ENCODE assay signal across 8 mouse cellular contexts in the genomic region with DNA sequence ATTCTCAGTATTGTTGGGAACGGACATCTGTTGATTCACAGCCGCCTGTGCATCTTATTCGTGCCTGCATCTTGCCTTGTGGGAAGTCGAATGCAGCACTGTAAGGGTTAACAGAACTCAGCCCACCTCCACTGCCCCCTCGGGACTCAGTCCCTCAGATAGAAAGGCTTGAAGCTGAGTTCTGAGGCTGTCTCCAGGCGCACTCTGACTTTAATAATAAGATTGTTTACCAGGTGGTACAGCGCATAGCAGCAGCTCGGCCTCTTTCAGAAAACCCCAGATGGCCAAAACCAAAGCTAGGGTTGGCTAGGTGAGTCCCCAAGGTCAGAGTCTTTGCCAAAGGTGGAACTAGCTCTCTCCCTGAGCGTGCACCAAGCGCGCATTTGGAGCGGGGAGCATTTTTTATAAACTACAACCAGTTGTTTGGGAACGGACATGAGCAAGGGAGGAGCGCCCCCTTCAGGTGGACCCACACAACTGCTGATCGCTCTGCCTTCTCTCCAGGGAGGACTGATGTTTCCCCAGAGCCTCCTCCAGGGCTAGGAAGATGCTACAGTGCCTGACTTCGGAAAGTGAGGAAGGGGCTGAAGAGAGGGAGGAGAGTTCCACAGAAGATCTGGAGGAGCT. TPM values are rescaled to one million over a fixed set of nuclear protein-coding genes. Genes with fewer than 3 reads are reported as not detected.
A peak's percentile ranks its signal among the peaks of the same experiment; 100 is the strongest.
DNase-seq lines count a peak whose midpoint lies in the region; ATAC-seq and TF ChIP-seq lines count a peak whose summit lies in the region.

A gene (plus strand): TSS at position 548 of the 627 bp plus-strand sequence.

- no peaks in the 10 kb centered on the region for H3K9me3 ChIP-seq in ES-Bruce4 (replicated peaks; ENCODE audit: control insufficient read depth, insufficient read depth, low read length, poor library complexity, severe bottlenecking)
- H3K9me3 ChIP-seq in embryonic facial prominence, embryonic 10.5 days, result no peaks in the 10 kb centered on the region
- H3K9me3 ChIP-seq in lung, postnatal 0 days (ENCODE audit: low read length), result no peaks in the 10 kb centered on the region

- H3K9ac ChIP-seq in ES-Bruce4 (ENCODE audit: low read depth, poor library complexity, severe bottlenecking), result peak within 1 kb of the TSS; percentile 20; the same call in 1 of the 2 replicates
- no peak within 1 kb of the TSS for H3K9ac ChIP-seq in lung, postnatal 0 days (replicated peaks; ENCODE audit: low read depth)

- no peaks in the 10 kb centered on the region for H3K27me3 ChIP-seq in ES-Bruce4 (ENCODE audit: control insufficient read depth, insufficient read depth, low read length, poor library complexity, severe bottlenecking)
- H3K27me3 ChIP-seq in embryonic facial prominence, embryonic 10.5 days (replicated peaks; ENCODE audit: low read depth, poor library complexity, severe bottlenecking), result peaks cover 48% of the 10 kb centered on the region
- no peaks in the 10 kb centered on the region for H3K27me3 ChIP-seq in lung, postnatal 0 days (replicated peaks; ENCODE audit: insufficient read depth, low read length)

- peaks cover 2% of the 10 kb centered on the region for H3K4me1 ChIP-seq in ES-Bruce4 (ENCODE audit: control insufficient read depth, insufficient read depth, low read length)
- H3K4me1 ChIP-seq in embryonic facial prominence, embryonic 10.5 days, result peaks cover 17% of the 10 kb centered on the region
- H3K4me1 ChIP-seq in lung, postnatal 0 days (ENCODE audit: insufficient read depth, low read depth, low read length), result no peaks in the 10 kb centered on the region

- peak; percentile 92 for TF ChIP-seq CTCF in ES-Bruce4 (IDR thresholded peaks at IDR 0.05; ENCODE audit: low read depth, low read length)
- TF ChIP-seq CTCF in lung, postnatal 0 days (IDR thresholded peaks at IDR 0.05), result peak; percentile 79

- H3K36me3 ChIP-seq in ES-Bruce4 (ENCODE audit: control insufficient read depth, insufficient read depth, low read length, poor library complexity, severe bottlenecking), result no peaks in the 10 kb centered on the region
- no peaks in the 10 kb centered on the region for H3K36me3 ChIP-seq in embryonic facial prominence, embryonic 10.5 days (replicated peaks)
- H3K36me3 ChIP-seq in lung, postnatal 0 days (ENCODE audit: insufficient read depth, low read length), result no peaks in the 10 kb centered on the region

- WGBS in embryonic facial prominence, embryonic 10.5 days, result 22% methylated on average over 16 of the region's 16 CpGs
- WGBS in lung, postnatal 0 days, result 23% methylated on average over 16 of the region's 16 CpGs

- no peak for TF ChIP-seq EP300 in ES-Bruce4 (IDR thresholded peaks at IDR 0.05; ENCODE audit: insufficient read depth, low read depth, low read length)
- TF ChIP-seq EP300 in lung, postnatal 0 days (IDR thresholded peaks at IDR 0.05), result no peak

- 0 out of 2 replicates have a peak within 1 kb of the TSS, but pooled peaks have one; percentile 17 for H3K4me3 ChIP-seq in ES-Bruce4 (ENCODE audit: low read depth, low read length)
- peak within 1 kb of the TSS; percentile 36; the same call in 1 of the 2 replicates for H3K4me3 ChIP-seq in embryonic facial prominence, embryonic 10.5 days
- H3K4me3 ChIP-seq in lung, postnatal 0 days (ENCODE audit: low read depth, low read length), result no peak within 1 kb of the TSS

- H3K4me2 ChIP-seq in lung, postnatal 0 days (replicated peaks; ENCODE audit: low read depth, low read length), result no peak within 1 kb of the TSS

- peak; percentile 57 for DNase-seq in adrenal gland, adult 2 months
- DNase-seq in embryonic facial prominence, embryonic 10.5 days (ENCODE audit: low spot score), result peak; percentile 79
- peak; percentile 13 to 37 for DNase-seq in layer of hippocampus, adult 8-10 months (ENCODE audit: low spot score in 2 of 2)
- DNase-seq in lung, postnatal 0 days (ENCODE audit: low spot score), result peak; percentile 78
- DNase-seq in retina, postnatal 1 day, result peak; percentile 70

- H3K27ac ChIP-seq in ES-Bruce4 (ENCODE audit: insufficient read depth, low read length), result 0 out of 2 replicates have a peak within 1 kb of the TSS, but pooled peaks have one; percentile 17
- H3K27ac ChIP-seq in embryonic facial prominence, embryonic 10.5 days (replicated peaks), result no peak within 1 kb of the TSS
- no peak within 1 kb of the TSS for H3K27ac ChIP-seq in lung, postnatal 0 days (ENCODE audit: low read length)

- ATAC-seq in hematopoietic stem cell, adult 5-6 weeks (replicated peaks in 1 of 2; ENCODE audit: insufficient read depth in 1 of 2, low FRiP score in 2 of 2, low TSS enrichment in 1 of 2, low read depth in 1 of 2, poor library complexity in 2 of 2, severe bottlenecking in 2 of 2), result peak; percentile 37 to 69; a peak in 2 of 4 replicates
- ATAC-seq in lung, postnatal 0 days, result no peak
- ATAC-seq in monocyte, adult 5-6 weeks (replicated peaks; ENCODE audit: insufficient number of reproducible peaks, low FRiP score, low TSS enrichment, poor library complexity, severe bottlenecking), result no peak; the same call in 1 of the 2 replicates

- TF ChIP-seq POLR2A in ES-Bruce4 (IDR thresholded peaks at IDR 0.05; ENCODE audit: insufficient read depth, low read length), result no peak

RNA-seq across cellular contexts. Expression of the gene that starts here (rescaled TPM):
- 6.9 and 7.9 TPM in 2 replicates for polyA plus RNA-seq in ES-Bruce4 (2011; ENCODE audit: insufficient read depth, insufficient read length, low read depth, missing spikeins)
- not detected for total RNA-seq in adrenal gland, adult 2 months (2021)
- 0.03 TPM in 1 of 2 replicates, not detected in the other for polyA plus RNA-seq in adrenal gland, adult 2 months (2012; rRNA removed)
- not detected in 2 replicates for polyA plus RNA-seq in embryonic facial prominence, embryonic 10.5 days (2016; fragmentation: Nextera tagmentation; extraction: Ambion mirVana)
- not detected in 2 replicates for total RNA-seq in hematopoietic stem cell, adult 5-6 weeks (2017)
- under 1 TPM; 0.27 to 0.63 (median 0.42) TPM for total RNA-seq in layer of hippocampus, adult 8-10 months (2022)
- 0.99 and 1.3 TPM in 2 replicates for polyA plus RNA-seq in lung, postnatal 0 days (2015; fragmentation: Nextera tagmentation; extraction: Ambion mirVana)
- total RNA-seq in monocyte, adult 5-6 weeks (2017), result not detected in 3 replicates

Comparison
In these comparisons a context has a peak if more than half of its experiments do, and no peak if none do; other contexts are left out.
1. Peak in DNase-seq in adrenal gland, adult 2 months; RNA of the gene not detected or under 1 TPM.
2. Peak in DNase-seq and H3K4me3 ChIP-seq in embryonic facial prominence, embryonic 10.5 days; RNA of the gene not detected or under 1 TPM.
3. Peak in ATAC-seq in hematopoietic stem cell, adult 5-6 weeks; RNA of the gene not detected or under 1 TPM.
4. Peak in DNase-seq in layer of hippocampus, adult 8-10 months; RNA of the gene not detected or under 1 TPM.
5. DNase-seq: peak in every context shown above with its lines; median percentile 79 in embryonic facial prominence, embryonic 10.5 days; 78 in lung, postnatal 0 days; 70 in retina, postnatal 1 day; 57 in adrenal gland, adult 2 months; 25 in layer of hippocampus, adult 8-10 months.